In genomic region chr10:90953103-90953709, GRCm38 (mm10) we compare ENCODE assay signal across 19 mouse cellular contexts.
DNase-seq lines count a peak whose midpoint lies in the region; ATAC-seq and TF ChIP-seq lines count a peak whose summit lies in the region.
"Had no signal": no experiment of that assay in that cellular context is flagged by ENCODE, and none has a peak within 500 bp of the region (broad histone marks: within the 10 kb centered on the region; RNA-seq: fewer than 3 reads in every experiment).

No protein-coding gene starts in this region.

- peak; percentile 96 for DNase-seq in heart, adult 11 months
- no peak for DNase-seq in left cerebral cortex, adult 2 months (ENCODE audit: extremely low spot score in 1 of 2, low spot score in 2 of 2)
- no peak for DNase-seq in left cerebral cortex, postnatal 14 days (ENCODE audit: low spot score in 2 of 2)
- DNase-seq in skeletal muscle tissue, adult 2 months (ENCODE audit: low read depth, low spot score) = peak; percentile 30
- DNase-seq in kidney, adult 2 months = no peak
- no peak for DNase-seq in urinary bladder, postnatal 14 days (ENCODE audit: low spot score)
- DNase-seq: adrenal gland, postnatal 25 days; B cell, adult 2 months; cerebellum, adult 9-10 months; thymus, adult 18-20 months; thymus, postnatal 36 days had no signal

- TF ChIP-seq POLR2A in cortical plate, adult 2 months (IDR thresholded peaks at IDR 0.05; ENCODE audit: extremely low read depth, insufficient read depth, low read length) = no peak
- TF ChIP-seq POLR2A in kidney, adult 2 months (IDR thresholded peaks at IDR 0.05; ENCODE audit: low read depth, low read length) = no peak

- intact Hi-C loops in left cerebral cortex, adult 2 months (cut with DNase I) = no loop called here
- intact Hi-C loops in left cerebral cortex, postnatal 14 days (cut with DNase I) = no loop called here

- H3K9ac ChIP-seq in heart, embryonic 12.5 days = no peak overlapping the region
- H3K9ac ChIP-seq: forebrain, embryonic 15.5 days had no signal

- no peaks in the 10 kb centered on the region for H3K27me3 ChIP-seq in heart, embryonic 12.5 days (replicated peaks)
- H3K27me3 ChIP-seq in kidney, adult 2 months (replicated peaks; ENCODE audit: control insufficient read depth, insufficient read depth, low read length) = no peaks in the 10 kb centered on the region; the same call in 1 of the 2 replicates
- H3K27me3 ChIP-seq: forebrain, embryonic 15.5 days had no signal

- WGBS in heart, embryonic 12.5 days = 84% methylated on average over 15 of the region's 15 CpGs
- 86% methylated on average over 15 of the region's 15 CpGs for WGBS in kidney, adult 2 months

- TF ChIP-seq CTCF in left cerebral cortex, adult 2 months (IDR thresholded peaks at IDR 0.05) = no peak
- no peak for TF ChIP-seq CTCF in cortical plate, adult 2 months (IDR thresholded peaks at IDR 0.05; ENCODE audit: extremely low read depth, insufficient read depth, low read length)
- TF ChIP-seq CTCF in kidney, adult 2 months (conservative IDR thresholded peaks at IDR 0.05; ENCODE audit: insufficient read depth, insufficient read length, low read depth, low read length) = no peak

- H3K4me3 ChIP-seq in heart, embryonic 12.5 days = no peak overlapping the region
- no peak overlapping the region for H3K4me3 ChIP-seq in left cerebral cortex, adult 2 months
- H3K4me3 ChIP-seq in cortical plate, adult 2 months (ENCODE audit: insufficient read depth, low read length) = no peak overlapping the region
- no peak overlapping the region for H3K4me3 ChIP-seq in kidney, adult 2 months (ENCODE audit: insufficient read depth, low read depth, low read length)
- H3K4me3 ChIP-seq: embryonic facial prominence, embryonic 10.5 days; forebrain, embryonic 15.5 days; midbrain, embryonic 10.5 days had no signal

- H3K4me2 ChIP-seq in heart, embryonic 12.5 days = no peak overlapping the region
- H3K4me2 ChIP-seq: forebrain, embryonic 15.5 days had no signal

- no peaks in the 10 kb centered on the region for H3K9me3 ChIP-seq in heart, embryonic 12.5 days (replicated peaks)
- H3K9me3 ChIP-seq: embryonic facial prominence, embryonic 10.5 days; forebrain, embryonic 15.5 days; midbrain, embryonic 10.5 days had no signal

- no peak for ATAC-seq in heart, embryonic 12.5 days (ENCODE audit: insufficient number of reproducible peaks, low FRiP score)
- ATAC-seq: forebrain, embryonic 15.5 days; intestine, postnatal 0 days; lung, postnatal 0 days had no signal

- no peaks in the 10 kb centered on the region for H3K36me3 ChIP-seq in heart, embryonic 12.5 days
- H3K36me3 ChIP-seq in kidney, adult 2 months (ENCODE audit: control insufficient read depth, insufficient read depth, low read length) = no peaks in the 10 kb centered on the region
- H3K36me3 ChIP-seq: embryonic facial prominence, embryonic 10.5 days; forebrain, embryonic 15.5 days; midbrain, embryonic 10.5 days had no signal

- no peaks in the 10 kb centered on the region for H3K4me1 ChIP-seq in heart, embryonic 12.5 days (replicated peaks)
- H3K4me1 ChIP-seq in cortical plate, adult 2 months (ENCODE audit: control insufficient read depth, insufficient read depth, low read length) = peaks cover 6% of the 10 kb centered on the region; the same call in 1 of the 2 replicates
- H3K4me1 ChIP-seq in kidney, adult 2 months (ENCODE audit: control insufficient read depth, insufficient read depth, low read length) = no peaks in the 10 kb centered on the region
- H3K4me1 ChIP-seq: forebrain, embryonic 15.5 days; midbrain, embryonic 10.5 days had no signal

- H3K27ac ChIP-seq in heart, embryonic 12.5 days (ENCODE audit: poor library complexity, severe bottlenecking) = no peak overlapping the region
- peak overlapping the region; percentile 3 for H3K27ac ChIP-seq in left cerebral cortex, adult 2 months
- peak overlapping the region; percentile 13; the same call in 1 of the 2 replicates for H3K27ac ChIP-seq in cortical plate, adult 2 months (ENCODE audit: insufficient read depth, low read length)
- H3K27ac ChIP-seq in kidney, adult 2 months (ENCODE audit: insufficient read depth, low read depth, low read length) = no peak overlapping the region
- H3K27ac ChIP-seq: embryonic facial prominence, embryonic 10.5 days; forebrain, embryonic 15.5 days; kidney, postnatal 0 days; midbrain, embryonic 10.5 days had no signal

Comparison
In these comparisons a context has a peak if more than half of its experiments do, and no peak if none do; other contexts are left out.
1. DNase-seq: peak in heart, adult 11 months (single experiment) and skeletal muscle tissue, adult 2 months (single experiment); none in left cerebral cortex, adult 2 months (0 of 2), left cerebral cortex, postnatal 14 days (0 of 2), kidney, adult 2 months (single experiment) and urinary bladder, postnatal 14 days (single experiment).
2. H3K27ac ChIP-seq: peak in left cerebral cortex, adult 2 months (single experiment) and cortical plate, adult 2 months (single experiment); none in heart, embryonic 12.5 days (single experiment) and kidney, adult 2 months (single experiment).